Mouse (Mus musculus): Measurements from ENCODE around the gene Ndufv1. TPM values are rescaled to one million over a fixed set of nuclear protein-coding genes. Genes with fewer than 3 reads are reported as not detected.

Ndufv1 gene
- polyA plus RNA-seq, 1 experiment from 2014 or later = 188 TPM

Other genes with a start within 250 kb of the Ndufv1 start
- 29.7 and 38.3 TPM in 2 replicates for gene Kmt5b, start 245.4 kb downstream of the Ndufv1 start, polyA plus RNA-seq (2016; fragmentation: Nextera tagmentation; extraction: Ambion mirVana)
- 58.6 and 59.1 TPM in 2 replicates for gene Chka, start 161.0 kb downstream of the Ndufv1 start, polyA plus RNA-seq (2016; fragmentation: Nextera tagmentation; extraction: Ambion mirVana)
- 17.0 and 17.6 TPM in 2 replicates for gene Tcirg1, start 105.7 kb downstream of the Ndufv1 start, polyA plus RNA-seq (2016; fragmentation: Nextera tagmentation; extraction: Ambion mirVana)
- gene Ndufs8, start 100.0 kb downstream of the Ndufv1 start, polyA plus RNA-seq (2016; fragmentation: Nextera tagmentation; extraction: Ambion mirVana) = 251 and 262 TPM in 2 replicates
- 0.73 TPM in 2 replicates for gene Aldh3b1, start 83.0 kb downstream of the Ndufv1 start, polyA plus RNA-seq (2016; fragmentation: Nextera tagmentation; extraction: Ambion mirVana)
- gene Unc93b1, start 77.6 kb downstream of the Ndufv1 start, polyA plus RNA-seq (2016; fragmentation: Nextera tagmentation; extraction: Ambion mirVana) = 5.1 and 8.0 TPM in 2 replicates
- gene Aldh3b3, start 54.2 kb downstream of the Ndufv1 start, polyA plus RNA-seq (2016; fragmentation: Nextera tagmentation; extraction: Ambion mirVana) = not detected in 2 replicates
- gene Aldh3b2, start 40.5 kb downstream of the Ndufv1 start, polyA plus RNA-seq (2016; fragmentation: Nextera tagmentation; extraction: Ambion mirVana) = 0.21 and 0.35 TPM in 2 replicates
- gene Acy3, start 26.2 kb downstream of the Ndufv1 start, polyA plus RNA-seq (2016; fragmentation: Nextera tagmentation; extraction: Ambion mirVana) = 1.1 and 2.0 TPM in 2 replicates
- not detected in 2 replicates for gene Tbx10, start 20.1 kb downstream of the Ndufv1 start, polyA plus RNA-seq (2016; fragmentation: Nextera tagmentation; extraction: Ambion mirVana)
- gene Nudt8, start 12.2 kb downstream of the Ndufv1 start, polyA plus RNA-seq (2016; fragmentation: Nextera tagmentation; extraction: Ambion mirVana) = 20.2 and 21.5 TPM in 2 replicates
- 2.4 and 2.8 TPM in 2 replicates for gene Gm49405, start 12.2 kb downstream of the Ndufv1 start, polyA plus RNA-seq (2016; fragmentation: Nextera tagmentation; extraction: Ambion mirVana)
- 2.2 and 3.5 TPM in 2 replicates for gene Doc2g, start 9.5 kb downstream of the Ndufv1 start, polyA plus RNA-seq (2016; fragmentation: Nextera tagmentation; extraction: Ambion mirVana)
- 400 and 417 TPM in 2 replicates for gene Gstp1, start 25.2 kb upstream of the Ndufv1 start, polyA plus RNA-seq (2016; fragmentation: Nextera tagmentation; extraction: Ambion mirVana)
- gene Gstp2, start 33.2 kb upstream of the Ndufv1 start, polyA plus RNA-seq (2016; fragmentation: Nextera tagmentation; extraction: Ambion mirVana) = 1.0 and 2.8 TPM in 2 replicates
- 0.23 TPM in 1 of 2 replicates, not detected in the other for gene Gstp3, start 46.8 kb upstream of the Ndufv1 start, polyA plus RNA-seq (2016; fragmentation: Nextera tagmentation; extraction: Ambion mirVana)
- not detected in 2 replicates for gene Cabp2, start 68.8 kb upstream of the Ndufv1 start, polyA plus RNA-seq (2016; fragmentation: Nextera tagmentation; extraction: Ambion mirVana)
- gene Cdk2ap2, start 84.4 kb upstream of the Ndufv1 start, polyA plus RNA-seq (2016; fragmentation: Nextera tagmentation; extraction: Ambion mirVana) = 76.2 and 82.5 TPM in 2 replicates
- gene Pitpnm1, start 87.2 kb upstream of the Ndufv1 start, polyA plus RNA-seq (2016; fragmentation: Nextera tagmentation; extraction: Ambion mirVana) = 12.8 and 15.1 TPM in 2 replicates
- 60.6 and 61.7 TPM in 2 replicates for gene Aip, start 113.1 kb upstream of the Ndufv1 start, polyA plus RNA-seq (2016; fragmentation: Nextera tagmentation; extraction: Ambion mirVana)
- not detected in 2 replicates for gene Gpr152, start 127.0 kb upstream of the Ndufv1 start, polyA plus RNA-seq (2016; fragmentation: Nextera tagmentation; extraction: Ambion mirVana)
- gene Cabp4, start 131.2 kb upstream of the Ndufv1 start, polyA plus RNA-seq (2016; fragmentation: Nextera tagmentation; extraction: Ambion mirVana) = not detected in 2 replicates
- gene Coro1b, start 135.8 kb upstream of the Ndufv1 start, polyA plus RNA-seq (2016; fragmentation: Nextera tagmentation; extraction: Ambion mirVana) = 133 and 138 TPM in 2 replicates
- gene Ptprcap, start 140.8 kb upstream of the Ndufv1 start, polyA plus RNA-seq (2016; fragmentation: Nextera tagmentation; extraction: Ambion mirVana) = 0.67 TPM in 1 of 2 replicates, not detected in the other
- gene Rps6kb2, start 150.5 kb upstream of the Ndufv1 start, polyA plus RNA-seq (2016; fragmentation: Nextera tagmentation; extraction: Ambion mirVana) = 58.8 and 71.4 TPM in 2 replicates
- 2.8 and 4.1 TPM in 2 replicates for gene Carns1, start 162.7 kb upstream of the Ndufv1 start, polyA plus RNA-seq (2016; fragmentation: Nextera tagmentation; extraction: Ambion mirVana)
- gene Tbc1d10c, start 178.5 kb upstream of the Ndufv1 start, polyA plus RNA-seq (2016; fragmentation: Nextera tagmentation; extraction: Ambion mirVana) = 0.85 and 1.2 TPM in 2 replicates
- gene Ppp1ca, start 179.3 kb upstream of the Ndufv1 start, polyA plus RNA-seq (2016; fragmentation: Nextera tagmentation; extraction: Ambion mirVana) = 1,003 and 1,059 TPM in 2 replicates
- gene Rad9a, start 188.9 kb upstream of the Ndufv1 start, polyA plus RNA-seq (2016; fragmentation: Nextera tagmentation; extraction: Ambion mirVana) = 58.9 and 60.3 TPM in 2 replicates
- gene Clcf1, start 201.4 kb upstream of the Ndufv1 start, polyA plus RNA-seq (2016; fragmentation: Nextera tagmentation; extraction: Ambion mirVana) = 0.65 and 0.74 TPM in 2 replicates
- not detected in 2 replicates for gene AC109138.7, start 201.6 kb upstream of the Ndufv1 start, polyA plus RNA-seq (2016; fragmentation: Nextera tagmentation; extraction: Ambion mirVana)
- gene Pold4, start 219.1 kb upstream of the Ndufv1 start, polyA plus RNA-seq (2016; fragmentation: Nextera tagmentation; extraction: Ambion mirVana) = 12.2 and 15.6 TPM in 2 replicates

All from midbrain, embryonic 10.5 days (tissue).